8 mouse cellular contexts compared by ENCODE assay signal in the genomic region with DNA sequence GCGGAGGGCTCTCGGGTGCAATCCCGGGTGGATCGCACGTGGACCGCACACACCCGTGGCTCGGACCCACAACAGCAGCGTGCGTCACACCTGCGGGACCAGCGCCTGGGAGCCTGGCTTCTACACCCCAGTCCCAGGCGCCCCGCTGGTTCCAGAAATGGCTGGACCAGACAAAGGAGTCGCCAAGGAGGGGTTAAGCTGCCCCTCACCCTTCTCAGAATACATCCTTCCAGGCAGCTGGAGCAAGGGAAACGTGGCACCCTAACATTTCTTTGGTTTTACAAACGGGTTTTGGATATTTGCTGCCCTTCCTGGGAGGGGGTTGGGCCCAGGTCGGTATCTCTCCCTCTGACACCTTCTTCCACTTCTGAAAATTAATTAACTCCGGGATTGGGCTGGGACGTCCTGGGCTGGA. TPM values are rescaled to one million over a fixed set of nuclear protein-coding genes. Genes with fewer than 3 reads are reported as not detected.
DNase-seq lines count a peak whose midpoint lies in the region; ATAC-seq and TF ChIP-seq lines count a peak whose summit lies in the region.

No protein-coding gene starts in this region.

- peaks cover 40% of the 10 kb centered on the region for H3K4me1 ChIP-seq in heart, postnatal 0 days (ENCODE audit: control insufficient read depth, insufficient read depth)
- H3K4me1 ChIP-seq in midbrain, embryonic 15.5 days, result peaks cover 55% of the 10 kb centered on the region

- no peaks in the 10 kb centered on the region for H3K9me3 ChIP-seq in heart, postnatal 0 days (replicated peaks; ENCODE audit: control insufficient read depth, low read length)
- no peaks in the 10 kb centered on the region for H3K9me3 ChIP-seq in midbrain, embryonic 15.5 days

- no peak for TF ChIP-seq EP300 in heart, postnatal 0 days (IDR thresholded peaks at IDR 0.05; ENCODE audit: low read depth)

- no peaks in the 10 kb centered on the region for H3K36me3 ChIP-seq in heart, postnatal 0 days (replicated peaks; ENCODE audit: control insufficient read depth, insufficient read depth, low read length)
- no peaks in the 10 kb centered on the region for H3K36me3 ChIP-seq in midbrain, embryonic 15.5 days (replicated peaks)

- H3K4me3 ChIP-seq in gastrocnemius, adult 2 months, result peak overlapping the region; percentile 87
- peak overlapping the region; percentile 77 for H3K4me3 ChIP-seq in heart, postnatal 0 days (ENCODE audit: low read depth, low read length)
- H3K4me3 ChIP-seq in midbrain, embryonic 15.5 days, result peak overlapping the region; percentile 78

- H3K27ac ChIP-seq in gastrocnemius, adult 2 months, result peak overlapping the region; percentile 96
- H3K27ac ChIP-seq in heart, postnatal 0 days (ENCODE audit: low read depth), result peak overlapping the region; percentile 94
- peak overlapping the region; percentile 96 for H3K27ac ChIP-seq in midbrain, embryonic 15.5 days

- no peak for TF ChIP-seq CTCF in gastrocnemius, adult 2 months (IDR thresholded peaks at IDR 0.05)
- no peak for TF ChIP-seq CTCF in heart, postnatal 0 days (IDR thresholded peaks at IDR 0.05; ENCODE audit: low read depth)

- peak overlapping the region; percentile 85 for H3K9ac ChIP-seq in heart, postnatal 0 days (replicated peaks; ENCODE audit: low read depth, low read length)
- peak overlapping the region; percentile 79 for H3K9ac ChIP-seq in midbrain, embryonic 15.5 days

- DNase-seq in gastrocnemius, adult 2 months, result peak; percentile 60
- no peak for DNase-seq in gastrocnemius, adult 8-10 months (ENCODE audit: low spot score in 2 of 2)
- DNase-seq in cerebellum, postnatal 10 days, result peak; percentile 82
- no peak for DNase-seq in heart, postnatal 0 days (ENCODE audit: low spot score)
- peak; percentile 26 to 66 for DNase-seq in kidney, postnatal 36 days
- no peak for DNase-seq in spleen, adult 12 weeks (ENCODE audit: low spot score)

- intact Hi-C loops in gastrocnemius, adult 2 months (cut with DNase I), result no loop called here

- ATAC-seq in heart, postnatal 0 days (ENCODE audit: insufficient read depth, low read depth), result no peak
- ATAC-seq in midbrain, embryonic 15.5 days (replicated peaks), result no peak
- no peak for ATAC-seq in erythroid progenitor cell, adult 5-6 weeks (replicated peaks; ENCODE audit: low FRiP score, poor library complexity, severe bottlenecking)

- H3K4me2 ChIP-seq in heart, postnatal 0 days (ENCODE audit: low read depth, low read length), result peak overlapping the region; percentile 76
- peak overlapping the region; percentile 94 for H3K4me2 ChIP-seq in midbrain, embryonic 15.5 days

- no peaks in the 10 kb centered on the region for H3K27me3 ChIP-seq in heart, postnatal 0 days (ENCODE audit: control insufficient read depth, insufficient read depth, low read length)
- H3K27me3 ChIP-seq in midbrain, embryonic 15.5 days (replicated peaks), result no peaks in the 10 kb centered on the region

- WGBS in heart, postnatal 0 days, result 6% methylated on average over 20 of the region's 20 CpGs
- WGBS in midbrain, embryonic 15.5 days, result 0% methylated on average over 20 of the region's 20 CpGs

RNA-seq across cellular contexts. Expression of gene Slc38a10, which starts 35.7 kb away (rescaled TPM):
- total RNA-seq in gastrocnemius, adult 2 months (2021), result 10 to 100 TPM; 32.2 to 51.7 TPM
- 10 to 100 TPM; 36.3 to 53.3 (median 39.2) TPM for total RNA-seq in gastrocnemius, adult 8-10 months (2022)
- total RNA-seq in heart, postnatal 0 days (2014; rRNA removed; ENCODE audit: low replicate concordance), result 113 and 139 TPM in 2 replicates
- polyA plus RNA-seq in heart, postnatal 0 days (2015; fragmentation: Nextera tagmentation; extraction: Ambion mirVana), result 56.2 and 65.9 TPM in 2 replicates
- 116 and 125 TPM in 2 replicates for polyA plus RNA-seq in midbrain, embryonic 15.5 days (2015; fragmentation: Nextera tagmentation; extraction: Ambion mirVana)
- total RNA-seq in erythroid progenitor cell, adult 5-6 weeks (2015; ENCODE audit: low replicate concordance), result 14.8 and 17.2 TPM in 2 replicates
- total RNA-seq in erythroid progenitor cell, adult 5-6 weeks (2017; ENCODE audit: low replicate concordance), result 17.1 and 46.0 TPM in 2 replicates

RNA-seq across cellular contexts. Expression of gene Bahcc1, which starts 45.9 kb away (rescaled TPM):
- 1 to 10 TPM; 3.5 to 5.3 TPM for total RNA-seq in gastrocnemius, adult 2 months (2021)
- total RNA-seq in gastrocnemius, adult 8-10 months (2022), result 1 to 10 TPM; 3.6 to 5.8 (median 4.7) TPM
- total RNA-seq in heart, postnatal 0 days (2014; rRNA removed; ENCODE audit: low replicate concordance), result 12.2 and 13.1 TPM in 2 replicates
- polyA plus RNA-seq in heart, postnatal 0 days (2015; fragmentation: Nextera tagmentation; extraction: Ambion mirVana), result 2.8 and 3.5 TPM in 2 replicates
- polyA plus RNA-seq in midbrain, embryonic 15.5 days (2015; fragmentation: Nextera tagmentation; extraction: Ambion mirVana), result 16.2 and 16.7 TPM in 2 replicates
- total RNA-seq in erythroid progenitor cell, adult 5-6 weeks (2015; ENCODE audit: low replicate concordance), result 2.5 and 2.9 TPM in 2 replicates
- 1.4 TPM in 2 replicates for total RNA-seq in erythroid progenitor cell, adult 5-6 weeks (2017; ENCODE audit: low replicate concordance)

Comparison
In these comparisons a context has a peak if more than half of its experiments do, and no peak if none do; other contexts are left out.
1. DNase-seq: peak in gastrocnemius, adult 2 months (single experiment), cerebellum, postnatal 10 days (2 of 2) and kidney, postnatal 36 days (2 of 2); none in gastrocnemius, adult 8-10 months (0 of 2), heart, postnatal 0 days (single experiment) and spleen, adult 12 weeks (single experiment).
2. Peak in every context shown above with its lines, with median percentiles within 50 percentile points of each other: H3K27ac ChIP-seq and H3K4me3 ChIP-seq.